ENCODE assay signal across 8 mouse cellular contexts in genomic region chr11:120457772-120458751, GRCm38 (mm10). TPM values are rescaled to one million over a fixed set of nuclear protein-coding genes. Genes with fewer than 3 reads are reported as not detected.
DNase-seq lines count a peak whose midpoint lies in the region.

Gene Oxld1 (minus strand): TSS chr11:120458068.
Gene Ccdc137 (plus strand): TSS chr11:120458115.

- no peaks in the 10 kb centered on the region for H3K9me3 ChIP-seq in hindbrain, embryonic 10.5 days

- peaks cover 29% of the 10 kb centered on the region for H3K4me1 ChIP-seq in hindbrain, embryonic 10.5 days (replicated peaks)

- peak; percentile 88 for DNase-seq in R1 (ENCODE audit: low read depth, low spot score)
- peak; percentile 85 for DNase-seq in cerebellum, postnatal 10 days
- DNase-seq in frontal cortex, adult 2 months (ENCODE audit: extremely low spot score in 1 of 2, low spot score in 1 of 2): peak; percentile 47 to 75
- DNase-seq in hindbrain, embryonic 10.5 days (ENCODE audit: low spot score): peak; percentile 89
- DNase-seq in layer of hippocampus, postnatal 10 days (ENCODE audit: low spot score in 2 of 2): peak; percentile 79 to 81
- DNase-seq in lung, postnatal 10 days: peak; percentile 78
- DNase-seq in ovary, postnatal 36 days (ENCODE audit: low spot score): peak; percentile 76
- DNase-seq in thymus, postnatal 25 days: peak; percentile 73

- peak within 1 kb of the TSS; percentile 96 for H3K27ac ChIP-seq in hindbrain, embryonic 10.5 days

- peaks cover 48% of the 10 kb centered on the region for H3K36me3 ChIP-seq in hindbrain, embryonic 10.5 days

- peak within 1 kb of the TSS; percentile 88 for H3K4me3 ChIP-seq in hindbrain, embryonic 10.5 days

- WGBS in hindbrain, embryonic 10.5 days: 5% methylated on average over 62 of the region's 62 CpGs

- no peaks in the 10 kb centered on the region for H3K27me3 ChIP-seq in hindbrain, embryonic 10.5 days (ENCODE audit: insufficient read depth, poor library complexity, severe bottlenecking)

RNA-seq across cellular contexts. Expression of gene Oxld1, which starts in this region (rescaled TPM):
- polyA plus RNA-seq in frontal cortex, adult 2 months (2012; rRNA removed): 14.3 and 15.4 TPM in 2 replicates
- 12.5 and 13.2 TPM in 2 replicates for polyA plus RNA-seq in hindbrain, embryonic 10.5 days (2016; fragmentation: Nextera tagmentation; extraction: Ambion mirVana)
- 10 to 100 TPM; 10.4 to 10.5 TPM for total RNA-seq in layer of hippocampus, postnatal 10 days (2021)

RNA-seq across cellular contexts. Expression of gene Ccdc137, which starts in this region (rescaled TPM):
- polyA plus RNA-seq in frontal cortex, adult 2 months (2012; rRNA removed): 26.5 and 29.8 TPM in 2 replicates
- polyA plus RNA-seq in hindbrain, embryonic 10.5 days (2016; fragmentation: Nextera tagmentation; extraction: Ambion mirVana): 34.4 and 37.3 TPM in 2 replicates
- total RNA-seq in layer of hippocampus, postnatal 10 days (2021): 10 to 100 TPM; 26.5 to 27.8 TPM

Comparison
In these comparisons a context has a peak if more than half of its experiments do, and no peak if none do; other contexts are left out.
1. Peak in every context shown above with its lines: DNase-seq, H3K4me3 ChIP-seq and H3K27ac ChIP-seq.